Mouse (Mus musculus): ENCODE results near the gene Ube2l3.

DNA sequence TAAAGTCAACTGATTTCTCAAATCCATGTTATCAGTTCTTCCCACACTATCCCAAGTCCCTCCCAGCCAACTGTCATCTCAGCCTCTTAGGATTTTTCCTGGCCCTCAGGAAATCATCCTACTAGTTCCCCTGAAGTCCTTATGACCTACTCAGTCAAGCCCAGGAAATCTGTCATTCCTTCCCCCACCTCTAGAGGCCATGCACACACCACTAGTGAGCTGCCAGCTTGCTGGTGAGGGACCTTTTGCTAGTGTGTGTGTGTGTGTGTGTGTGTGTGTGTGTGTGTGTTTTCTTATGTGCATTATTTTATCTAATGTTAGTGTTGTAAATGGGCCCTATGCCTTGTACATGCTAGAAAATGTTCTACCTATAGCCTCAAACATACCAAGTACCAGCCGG lies 75.2 kb downstream of the Ube2l3 start:
- TF ChIP-seq POLR2A (IDR thresholded peaks at IDR 0.05; ENCODE audit: borderline replicate concordance, control insufficient read depth, low read depth, low read length) = no peak
- TF ChIP-seq CTCF (IDR thresholded peaks at IDR 0.05; ENCODE audit: control insufficient read depth, insufficient read depth, low read length) = peak; percentile 75

Data from bone marrow, adult 2 months (tissue).